Mouse (Mus musculus) cortical plate, adult 2 months (tissue): ENCODE results near the gene Slamf8.

Experiments
- CTCF ChIP-seq: fragments of 200-500 bp; IDR thresholded peaks from 2 replicates; pipeline ENCODE4 v1.5.1; 2011; ENCODE audit warnings: mild to moderate bottlenecking, control low read depth, low read length; ENCODE audit not compliant: insufficient read depth; ENCODE audit errors: extremely low read depth
- POLR2A ChIP-seq: fragments of 200-500 bp; IDR thresholded peaks from 2 replicates; pipeline ENCODE4 v1.6.1; 2011; ENCODE audit warnings: mild to moderate bottlenecking, low read length, control low read depth; ENCODE audit not compliant: insufficient read depth; ENCODE audit errors: extremely low read depth

DNA sequence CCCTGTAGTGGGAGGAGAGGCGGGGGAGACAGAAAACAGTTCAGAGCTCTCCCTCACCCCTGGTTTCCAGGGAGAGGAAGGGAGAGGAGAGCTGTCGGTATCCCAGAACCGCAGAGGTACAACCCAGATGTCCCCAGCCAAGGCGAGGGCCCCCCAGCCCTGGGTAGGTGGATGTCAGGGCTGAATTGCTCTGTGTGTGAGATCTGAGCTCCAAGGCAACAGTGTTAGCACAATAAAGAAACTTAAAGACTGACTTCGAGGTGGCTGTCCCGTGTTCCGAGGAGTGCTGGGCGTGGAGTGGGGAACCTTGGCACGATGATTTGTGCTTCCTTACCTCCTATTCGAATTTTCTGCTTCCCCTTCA lies 26.9 kb downstream of the Slamf8 start:
- no peak for TF ChIP-seq CTCF
- TF ChIP-seq POLR2A = no peak
